Mouse (Mus musculus) bone marrow, adult 2 months (tissue): ENCODE measurements around the gene Pibf1.

Experiments used
- CTCF ChIP-seq: fragments of 200-500 bp; IDR thresholded peaks from 2 replicates; pipeline ENCODE4 v1.5.1; 2011; ENCODE audit warnings: low read length, control low read depth; ENCODE audit not compliant: control insufficient read depth, insufficient read depth
- POLR2A ChIP-seq: fragments of 200-500 bp; IDR thresholded peaks from 2 replicates; pipeline ENCODE4 v1.6.1; 2011; ENCODE audit warnings: low read depth, mild to moderate bottlenecking, control low read depth, low read length, borderline replicate concordance; ENCODE audit not compliant: control insufficient read depth

DNA sequence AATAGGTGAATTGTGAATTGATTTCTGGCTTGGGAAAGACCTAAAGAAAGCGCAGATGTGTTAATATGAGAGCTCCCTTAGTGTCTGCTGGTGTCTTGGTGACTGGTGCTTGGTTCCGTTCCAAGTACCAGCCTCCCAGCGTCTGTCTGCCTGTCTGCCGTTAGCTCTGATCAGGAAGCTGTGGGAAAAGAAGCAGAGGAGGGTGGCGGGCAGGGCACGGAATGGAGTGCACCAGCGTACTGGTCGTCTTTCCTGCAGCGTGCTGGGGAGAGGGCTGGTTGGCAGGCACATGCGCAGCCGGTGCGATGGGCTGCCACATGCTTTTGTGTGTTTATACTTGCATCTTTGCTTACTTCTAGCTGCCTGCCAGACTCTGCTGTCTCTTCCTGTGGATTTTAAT, 38.6 kb upstream of the Pibf1 start:
- TF ChIP-seq CTCF: no peak
- no peak for TF ChIP-seq POLR2A
